Mouse (Mus musculus): ENCODE results near the gene Med29. TPM values are rescaled to one million over a fixed set of nuclear protein-coding genes. Genes with fewer than 3 reads are reported as not detected.

The Med29 gene
- polyA plus RNA-seq, 1 experiment from 2014 or later: 36.8 TPM

GRCm38 (mm10) chr7:28373131-28373581 lies 19.4 kb downstream of the Med29 start:
- ATAC-seq: 0 out of 2 replicates have a peak, but pooled peaks have one; percentile 0
- H3K36me3 ChIP-seq: peaks cover 23% of the 10 kb centered on the region
- H3K4me1 ChIP-seq: peaks cover 76% of the 10 kb centered on the region
- no peaks in the 10 kb centered on the region for H3K9me3 ChIP-seq (replicated peaks)
- peak overlapping the region; percentile 87 for H3K27ac ChIP-seq
- peak overlapping the region; percentile 71 for H3K4me3 ChIP-seq
- H3K9ac ChIP-seq: peak overlapping the region; percentile 68
- H3K27me3 ChIP-seq (replicated peaks): peaks cover 18% of the 10 kb centered on the region
- peak overlapping the region; percentile 94 for H3K4me2 ChIP-seq
- under 1% methylated on average over 9 of the region's 9 CpGs for WGBS (ENCODE audit: insufficient replicate concordance)

GRCm38 (mm10) chr7:28372251-28373108 lies 20.0 kb downstream of the Med29 start, which contains the start of gene Plekhg2:
Gene Plekhg2, minus strand, starts transcription at chr7:28372599.
- Histone ChIP-seq H3K4me3 (peak within 1 kb of the TSS; percentile 71), H3K4me1 (peaks cover 69% of the 10 kb centered on the region), H3K36me3 (peaks cover 24% of the 10 kb centered on the region), H3K27me3 (replicated peaks) (peaks cover 18% of the 10 kb centered on the region), H3K9me3 (replicated peaks) (no peaks in the 10 kb centered on the region), H3K9ac (peak within 1 kb of the TSS; percentile 79), H3K27ac (peak within 1 kb of the TSS; percentile 87), H3K4me2 (peak within 1 kb of the TSS; percentile 94)
- ATAC-seq: peak; percentile 85
- under 1% methylated on average over 64 of the region's 66 CpGs for WGBS (ENCODE audit: insufficient replicate concordance)

- Histone ChIP-seq H3K27me3 (replicated peaks) (peaks cover 18% of the 10 kb centered on the region), H3K4me1 (peaks cover 59% of the 10 kb centered on the region), H3K9ac (peak overlapping the region; percentile 79), H3K27ac (peak overlapping the region; percentile 87), H3K4me3 (peak overlapping the region; percentile 71), H3K9me3 (replicated peaks) (no peaks in the 10 kb centered on the region), H3K4me2 (peak overlapping the region; percentile 94), H3K36me3 (peaks cover 28% of the 10 kb centered on the region)
- 2% methylated on average over 33 of the region's 43 CpGs for WGBS (ENCODE audit: insufficient replicate concordance)
- no peak for ATAC-seq
Observed at GRCm38 (mm10) chr7:28371514-28371989, 21.0 kb downstream of the Med29 start.

GRCm38 (mm10) chr7:28370977-28371513 lies 21.5 kb downstream of the Med29 start:
- Histone ChIP-seq H3K27me3 (replicated peaks) (peaks cover 18% of the 10 kb centered on the region), H3K36me3 (peaks cover 30% of the 10 kb centered on the region), H3K4me3 (peak overlapping the region; percentile 71), H3K4me1 (peaks cover 54% of the 10 kb centered on the region), H3K9ac (peak overlapping the region; percentile 79), H3K27ac (peak overlapping the region; percentile 87), H3K4me2 (peak overlapping the region; percentile 94), H3K9me3 (replicated peaks) (no peaks in the 10 kb centered on the region)
- WGBS (ENCODE audit: insufficient replicate concordance): 15% methylated on average over 11 of the region's 11 CpGs
- ATAC-seq: no peak

- peak overlapping the region; percentile 94; the same call in 1 of the 2 replicates for H3K4me2 ChIP-seq
- 86% methylated on average over 14 of the region's 14 CpGs for WGBS (ENCODE audit: insufficient replicate concordance)
- peaks cover 38% of the 10 kb centered on the region for H3K36me3 ChIP-seq
- no peaks in the 10 kb centered on the region for H3K9me3 ChIP-seq (replicated peaks)
- H3K4me1 ChIP-seq: peaks cover 46% of the 10 kb centered on the region
- no peak overlapping the region for H3K27ac ChIP-seq
- H3K9ac ChIP-seq: no peak overlapping the region
- ATAC-seq: no peak
- peaks cover 18% of the 10 kb centered on the region for H3K27me3 ChIP-seq (replicated peaks)
- peak overlapping the region; percentile 71; the same call in 1 of the 2 replicates for H3K4me3 ChIP-seq
Observed at GRCm38 (mm10) chr7:28370051-28370450, 22.5 kb downstream of the Med29 start.

- Histone ChIP-seq H3K4me2 (no peak overlapping the region), H3K27me3 (replicated peaks) (peaks cover 18% of the 10 kb centered on the region), H3K4me3 (no peak overlapping the region), H3K9ac (no peak overlapping the region), H3K4me1 (peaks cover 30% of the 10 kb centered on the region), H3K27ac (no peak overlapping the region), H3K36me3 (peaks cover 52% of the 10 kb centered on the region), H3K9me3 (replicated peaks) (no peaks in the 10 kb centered on the region)
- ATAC-seq: no peak
- WGBS (ENCODE audit: insufficient replicate concordance): 81% methylated on average over 16 of the region's 16 CpGs
Observed at GRCm38 (mm10) chr7:28368276-28368920, 24.1 kb downstream of the Med29 start.

- peaks cover 53% of the 10 kb centered on the region for H3K36me3 ChIP-seq
- peaks cover 27% of the 10 kb centered on the region for H3K4me1 ChIP-seq
- no peak overlapping the region for H3K27ac ChIP-seq
- ATAC-seq: no peak
- H3K4me3 ChIP-seq: no peak overlapping the region
- no peak overlapping the region for H3K4me2 ChIP-seq
- H3K27me3 ChIP-seq (replicated peaks): peaks cover 18% of the 10 kb centered on the region
- no peak overlapping the region for H3K9ac ChIP-seq
- 81% methylated on average over 16 of the region's 16 CpGs for WGBS (ENCODE audit: insufficient replicate concordance)
- no peaks in the 10 kb centered on the region for H3K9me3 ChIP-seq (replicated peaks)
Observed at GRCm38 (mm10) chr7:28367663-28368275, 24.7 kb downstream of the Med29 start.

- Histone ChIP-seq H3K4me1 (peaks cover 18% of the 10 kb centered on the region), H3K4me2 (no peak overlapping the region), H3K9me3 (replicated peaks) (no peaks in the 10 kb centered on the region), H3K27me3 (replicated peaks) (no peaks in the 10 kb centered on the region), H3K27ac (no peak overlapping the region), H3K36me3 (peaks cover 69% of the 10 kb centered on the region), H3K9ac (no peak overlapping the region; the same call in 1 of the 2 replicates), H3K4me3 (no peak overlapping the region)
- no peak for ATAC-seq
- WGBS (ENCODE audit: insufficient replicate concordance): 69% methylated on average over 16 of the region's 16 CpGs
Observed at GRCm38 (mm10) chr7:28362441-28363060, 30.0 kb downstream of the Med29 start.

GRCm38 (mm10) chr7:28361647-28362341 lies 30.7 kb downstream of the Med29 start:
- Histone ChIP-seq H3K27me3 (replicated peaks) (no peaks in the 10 kb centered on the region), H3K9me3 (replicated peaks) (no peaks in the 10 kb centered on the region), H3K4me1 (peaks cover 26% of the 10 kb centered on the region), H3K4me3 (no peak overlapping the region), H3K36me3 (peaks cover 63% of the 10 kb centered on the region), H3K27ac (no peak overlapping the region), H3K9ac (no peak overlapping the region), H3K4me2 (no peak overlapping the region)
- WGBS (ENCODE audit: insufficient replicate concordance): 77% methylated on average over 20 of the region's 20 CpGs
- no peak for ATAC-seq

- Histone ChIP-seq H3K27ac (no peak overlapping the region), H3K27me3 (replicated peaks) (no peaks in the 10 kb centered on the region), H3K4me3 (no peak overlapping the region), H3K4me1 (peaks cover 29% of the 10 kb centered on the region), H3K36me3 (peaks cover 55% of the 10 kb centered on the region), H3K9ac (no peak overlapping the region), H3K4me2 (no peak overlapping the region), H3K9me3 (replicated peaks) (no peaks in the 10 kb centered on the region)
- WGBS (ENCODE audit: insufficient replicate concordance): 82% methylated on average over 6 of the region's 6 CpGs
- ATAC-seq: no peak
Observed at GRCm38 (mm10) chr7:28360291-28360690, 32.2 kb downstream of the Med29 start.

GRCm38 (mm10) chr7:28359854-28360253 lies 32.7 kb downstream of the Med29 start:
- Histone ChIP-seq H3K4me3 (no peak overlapping the region), H3K4me1 (peaks cover 29% of the 10 kb centered on the region), H3K4me2 (no peak overlapping the region), H3K9ac (no peak overlapping the region), H3K27me3 (replicated peaks) (no peaks in the 10 kb centered on the region), H3K36me3 (peaks cover 54% of the 10 kb centered on the region), H3K9me3 (replicated peaks) (no peaks in the 10 kb centered on the region), H3K27ac (no peak overlapping the region)
- WGBS (ENCODE audit: insufficient replicate concordance): 87% methylated on average over 10 of the region's 10 CpGs
- no peak for ATAC-seq
